Mouse (Mus musculus) liver, embryonic 16.5 days (tissue): Measurements from ENCODE around the gene Olfr656. TPM values are rescaled to one million over a fixed set of nuclear protein-coding genes. Genes with fewer than 3 reads are reported as not detected.
A peak's percentile ranks its signal among the peaks of the same experiment; 100 is the strongest.

ENCODE experiments used
- ATAC-seq: fragments of 200-750 bp; cut with Nextera tagmentation; 2 replicates; pipeline ENCODE4 v1.8.0; 2017; ENCODE audit warnings: low read depth, mild to moderate bottlenecking, moderate number of reproducible peaks, moderate library complexity
- H3K27ac ChIP-seq: fragments of 300-500 bp; sonication (generic); 2 replicates; pipeline ENCODE4 v1.5.1; 2014; ENCODE audit warnings: mild to moderate bottlenecking, low read length
- H3K27me3 ChIP-seq: fragments of 300-500 bp; sonication (generic); 2 replicates; pipeline ENCODE4 v1.6.1; 2014; ENCODE audit warnings: low read depth, low read length, mixed read lengths; ENCODE audit not compliant: control insufficient read depth, insufficient read depth
- H3K36me3 ChIP-seq: fragments of 300-500 bp; sonication (generic); 2 replicates; pipeline ENCODE4 v1.6.1; 2014; ENCODE audit warnings: mild to moderate bottlenecking; ENCODE audit not compliant: control insufficient read depth, insufficient read depth
- H3K4me1 ChIP-seq: fragments of 300-500 bp; sonication (generic); 2 replicates; pipeline ENCODE4 v1.6.1; 2014; ENCODE audit warnings: low read depth, low read length, mixed read lengths; ENCODE audit not compliant: control insufficient read depth
- H3K4me2 ChIP-seq: fragments of 300-500 bp; sonication (generic); 2 replicates; pipeline ENCODE4 v1.6.1; 2014; ENCODE audit warnings: low read depth, low read length, mixed read lengths
- H3K4me3 ChIP-seq: fragments of 300-500 bp; sonication (generic); 2 replicates; pipeline ENCODE4 v1.5.1; 2014; ENCODE audit warnings: low read depth, mild to moderate bottlenecking, low read length
- H3K9ac ChIP-seq: fragments of 300-500 bp; sonication (generic); 2 replicates; pipeline ENCODE4 v1.6.1; 2014; ENCODE audit warnings: low read depth, low read length
- H3K9me3 ChIP-seq: fragments of 300-500 bp; sonication (generic); replicated peaks from 2 replicates; pipeline ENCODE4 v1.6.1; 2016; ENCODE audit warnings: low read length; ENCODE audit not compliant: control insufficient read depth
- WGBS: fragments of 180-500 bp; shearing (Covaris S2); extraction: QIAGEN DNeasy Blood & Tissue Kit; methylation state at CpG from one replicate; pipeline ENCODE4 v1.1.7; 2014; ENCODE audit not compliant: insufficient replicate concordance; 5-methylcytosine and 5-hydroxymethylcytosine counted together
- polyA plus RNA-seq: library from polyadenylated mRNA; unstranded; fragments of >200 nt; fragmentation: Nextera tagmentation; extraction: Ambion mirVana; gene quantifications from 2 replicates; pipeline ENCODE4 v1.2.1, GENCODE M21; 2015

Gene Olfr656
- polyA plus RNA-seq, 1 experiment from 2014 or later, result not detected

DNA sequence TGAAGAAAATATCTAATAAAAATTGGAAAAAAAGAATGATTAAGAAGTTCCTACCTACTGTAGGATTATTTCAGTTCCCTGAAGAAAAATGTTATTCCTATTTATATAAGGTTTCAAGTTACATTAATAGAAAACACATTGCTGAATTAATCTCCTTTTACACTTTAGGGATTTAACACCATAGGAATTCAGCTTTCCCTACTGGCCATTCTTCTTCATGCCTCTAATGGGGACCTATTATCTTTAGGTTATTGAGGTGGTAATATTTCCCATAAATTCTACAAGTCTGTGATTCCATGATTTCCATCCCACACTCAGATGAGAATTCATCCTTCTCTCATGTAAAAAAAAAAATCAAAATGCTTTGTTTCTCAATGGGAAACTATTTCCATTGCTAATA lies 10.7 kb downstream of the Olfr656 start, which contains the start of gene Olfr657:
Olfr657 (plus strand) TSS at position 301 of the 400 bp plus-strand sequence.
- H3K27me3 ChIP-seq, result no peaks in the 10 kb centered on the region
- no peaks in the 10 kb centered on the region for H3K36me3 ChIP-seq
- H3K27ac ChIP-seq, result no peak within 1 kb of the TSS
- H3K4me3 ChIP-seq, result no peak within 1 kb of the TSS
- no peak for ATAC-seq
- no peaks in the 10 kb centered on the region for H3K9me3 ChIP-seq
- H3K4me1 ChIP-seq, result no peaks in the 10 kb centered on the region
- no peak within 1 kb of the TSS for H3K9ac ChIP-seq
- no peak within 1 kb of the TSS for H3K4me2 ChIP-seq

- no peak within 1 kb of the TSS for H3K4me2 ChIP-seq
- no peaks in the 10 kb centered on the region for H3K4me1 ChIP-seq
- no peaks in the 10 kb centered on the region for H3K9me3 ChIP-seq
- no peak within 1 kb of the TSS for H3K27ac ChIP-seq
- H3K27me3 ChIP-seq, result no peaks in the 10 kb centered on the region
- H3K36me3 ChIP-seq, result no peaks in the 10 kb centered on the region
- 19% methylated on average over 21 of the region's 22 CpGs for WGBS
- H3K9ac ChIP-seq, result no peak within 1 kb of the TSS
- 0 out of 2 replicates have a peak, but pooled peaks have one; percentile 30 for ATAC-seq
- no peak within 1 kb of the TSS for H3K4me3 ChIP-seq
These were observed 33.2 kb downstream of the Olfr656 start, which contains the start of gene Olfr658 for GRCm38 (mm10) chr7:104646841-104647482. Gene Olfr658 (minus strand): TSS chr7:104647305.

DNA sequence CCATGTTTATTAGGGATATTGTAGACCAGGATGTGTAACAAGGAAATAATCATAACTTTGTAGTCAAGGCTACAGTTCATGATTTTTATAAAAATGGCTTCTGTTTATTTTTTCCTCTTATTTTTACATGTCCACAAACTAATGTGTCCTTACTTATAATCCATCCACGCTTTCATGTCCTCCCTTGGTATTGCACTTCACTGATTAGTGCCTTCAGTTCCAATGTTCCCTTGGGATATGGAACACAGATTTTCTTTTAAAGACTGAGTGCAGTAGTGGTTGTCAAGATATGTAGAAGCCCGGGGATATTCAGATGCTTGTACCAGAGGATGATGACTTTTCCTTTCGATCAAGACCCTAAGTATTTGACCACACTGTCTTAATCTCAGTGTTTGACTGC lies 52.7 kb downstream of the Olfr656 start, which contains the start of gene Olfr659:
Olfr659 (plus strand) TSS at position 301 of the 400 bp plus-strand sequence.
- Histone ChIP-seq H3K4me3 (no peak within 1 kb of the TSS), H3K4me2 (no peak within 1 kb of the TSS), H3K9me3 (no peaks in the 10 kb centered on the region), H3K9ac (no peak within 1 kb of the TSS), H3K27ac (no peak within 1 kb of the TSS), H3K4me1 (no peaks in the 10 kb centered on the region), H3K27me3 (no peaks in the 10 kb centered on the region), H3K36me3 (no peaks in the 10 kb centered on the region)
- 57% methylated on average over 3 of the region's 3 CpGs for WGBS
- no peak for ATAC-seq

Other genes starting within 250 kb of the Olfr656 start
- 0.23 and 0.31 TPM in 2 replicates for gene Trim30b, start 244.1 kb upstream of the Olfr656 start, polyA plus RNA-seq
- gene Trim30c, start 213.1 kb upstream of the Olfr656 start, polyA plus RNA-seq, result 0.30 and 0.34 TPM in 2 replicates
- gene Trim30a, start 148.8 kb upstream of the Olfr656 start, polyA plus RNA-seq, result 2.3 and 2.6 TPM in 2 replicates
- 0.72 and 0.78 TPM in 2 replicates for gene Trim30d, start 106.1 kb upstream of the Olfr656 start, polyA plus RNA-seq
- gene Olfr651, start 63.8 kb upstream of the Olfr656 start, polyA plus RNA-seq, result not detected in 2 replicates
- gene Olfr652, start 53.1 kb upstream of the Olfr656 start, polyA plus RNA-seq, result not detected in 2 replicates
- not detected in 2 replicates for gene Olfr653, start 36.6 kb upstream of the Olfr656 start, polyA plus RNA-seq
- gene Olfr654, start 26.9 kb upstream of the Olfr656 start, polyA plus RNA-seq, result not detected in 2 replicates
- gene Olfr655, start 12.2 kb upstream of the Olfr656 start, polyA plus RNA-seq, result not detected in 2 replicates
- not detected in 2 replicates for gene Olfr657, start 10.8 kb downstream of the Olfr656 start, polyA plus RNA-seq
- not detected in 2 replicates for gene Olfr658, start 33.4 kb downstream of the Olfr656 start, polyA plus RNA-seq
- not detected in 2 replicates for gene Olfr659, start 52.8 kb downstream of the Olfr656 start, polyA plus RNA-seq
- gene Olfr661, start 72.5 kb downstream of the Olfr656 start, polyA plus RNA-seq, result not detected in 2 replicates
- not detected in 2 replicates for gene Usp17le, start 163.5 kb downstream of the Olfr656 start, polyA plus RNA-seq
- not detected in 2 replicates for gene Usp17lb, start 228.6 kb downstream of the Olfr656 start, polyA plus RNA-seq
- gene Usp17la, start 243.1 kb downstream of the Olfr656 start, polyA plus RNA-seq, result not detected in 2 replicates